Mouse (Mus musculus): Measurements from ENCODE around the gene Ak2. TPM values are rescaled to one million over a fixed set of nuclear protein-coding genes. Genes with fewer than 3 reads are reported as not detected.

Ak2 gene
- 138 and 148 TPM in 2 replicates for polyA plus RNA-seq (2014; fragmentation: Nextera tagmentation; extraction: Ambion mirVana)

DNA sequence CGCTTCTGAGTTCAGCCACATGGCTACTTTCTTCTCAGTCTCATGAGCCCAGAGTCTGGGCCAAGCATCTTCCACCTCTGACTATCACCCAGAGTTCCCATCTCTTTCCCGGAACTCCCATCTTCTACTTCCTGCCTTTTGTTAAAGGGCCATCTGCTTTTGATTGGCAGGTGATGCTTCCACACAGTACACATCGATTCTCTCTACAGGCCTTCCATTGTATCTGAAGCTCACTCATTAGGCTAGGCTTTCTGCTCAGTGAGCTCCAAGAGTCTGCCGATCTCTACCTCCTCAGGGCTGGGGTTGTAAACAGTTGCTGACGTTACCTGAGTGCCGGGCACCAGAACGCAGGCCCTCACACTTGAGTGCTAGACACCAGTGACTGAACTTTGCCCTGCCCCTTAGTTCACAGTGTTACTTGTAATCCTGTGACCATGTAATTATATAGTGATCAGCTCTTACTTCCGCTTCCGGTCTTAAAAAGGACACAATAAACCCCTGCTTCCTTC is at the start of gene Ak2:
Ak2 (plus strand) TSS at position 459 of the 509 bp plus-strand sequence.
- TF ChIP-seq CTCF (IDR thresholded peaks at IDR 0.05; ENCODE audit: low read depth), result no peak
- H3K27ac ChIP-seq (ENCODE audit: low read depth), result no peak within 1 kb of the TSS
- H3K9me3 ChIP-seq (ENCODE audit: low read depth, low read length), result no peaks in the 10 kb centered on the region
- no peak for ATAC-seq (ENCODE audit: insufficient read depth)
- no peak within 1 kb of the TSS for H3K9ac ChIP-seq
- peaks cover 11% of the 10 kb centered on the region for H3K4me1 ChIP-seq (ENCODE audit: insufficient read depth)
- peak within 1 kb of the TSS; percentile 90 for H3K4me2 ChIP-seq
- peaks cover 3% of the 10 kb centered on the region; the same call in 1 of the 2 replicates for H3K36me3 ChIP-seq (ENCODE audit: insufficient read depth)
- WGBS, result 92% methylated on average over 9 of the region's 9 CpGs
- DNase-seq, result no peak
- H3K4me3 ChIP-seq (ENCODE audit: low read depth, low read length), result peak within 1 kb of the TSS; percentile 82; the same call in 1 of the 2 replicates
- no peaks in the 10 kb centered on the region for H3K27me3 ChIP-seq (ENCODE audit: insufficient read depth, low read length)

DNA sequence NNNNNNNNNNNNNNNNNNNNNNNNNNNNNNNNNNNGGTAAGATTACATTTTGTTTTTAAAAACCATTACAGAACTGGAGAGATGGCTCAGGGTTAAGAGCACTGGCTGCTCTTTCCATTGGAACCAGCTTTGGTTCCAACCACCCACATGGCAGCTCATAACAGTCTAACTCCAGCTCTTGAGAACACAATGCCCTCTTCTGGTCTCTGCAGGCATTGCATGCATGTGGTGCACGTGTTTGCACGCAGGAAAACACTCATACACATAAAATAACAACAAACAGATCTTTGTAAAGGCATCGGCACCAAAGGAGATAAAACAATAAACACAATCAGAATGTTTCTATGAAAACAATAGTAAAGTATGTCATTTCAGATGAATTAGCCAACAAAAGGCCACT is 49.4 kb upstream of the Ak2 start:
- no peak for ATAC-seq (ENCODE audit: insufficient read depth)
- DNase-seq, result peak; percentile 23
- Histone ChIP-seq H3K4me2 (no peak overlapping the region), H3K9ac (no peak overlapping the region), H3K36me3 (ENCODE audit: insufficient read depth) (no peaks in the 10 kb centered on the region), H3K27ac (ENCODE audit: low read depth) (no peak overlapping the region), H3K27me3 (ENCODE audit: insufficient read depth, low read length) (no peaks in the 10 kb centered on the region), H3K9me3 (ENCODE audit: low read depth, low read length) (no peaks in the 10 kb centered on the region), H3K4me1 (ENCODE audit: insufficient read depth) (no peaks in the 10 kb centered on the region), H3K4me3 (ENCODE audit: low read depth, low read length) (no peak overlapping the region)
- peak; percentile 57 for TF ChIP-seq CTCF (IDR thresholded peaks at IDR 0.05; ENCODE audit: low read depth)
- 49% methylated on average over 3 of the region's 3 CpGs for WGBS

DNA sequence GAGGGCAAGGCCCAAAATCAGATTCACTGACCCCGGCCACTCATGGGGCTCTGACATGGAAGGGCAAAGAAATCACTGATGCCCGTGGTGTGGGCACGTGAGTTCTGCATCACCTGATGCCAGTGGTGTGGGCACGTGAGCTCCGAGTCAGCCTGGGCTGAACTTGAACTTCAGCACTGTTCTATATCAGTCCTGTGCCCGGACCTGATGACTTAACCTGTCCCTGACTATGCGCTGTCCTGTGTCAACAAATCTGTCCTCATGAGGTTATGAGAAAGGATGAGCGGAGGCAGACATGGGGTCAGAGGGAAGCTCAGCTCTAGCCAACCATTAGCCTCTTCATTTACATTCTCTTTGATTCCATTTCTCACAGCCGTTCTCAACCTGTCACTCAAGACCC is 45.0 kb upstream of the Ak2 start:
- ATAC-seq (ENCODE audit: insufficient read depth), result no peak

DNA sequence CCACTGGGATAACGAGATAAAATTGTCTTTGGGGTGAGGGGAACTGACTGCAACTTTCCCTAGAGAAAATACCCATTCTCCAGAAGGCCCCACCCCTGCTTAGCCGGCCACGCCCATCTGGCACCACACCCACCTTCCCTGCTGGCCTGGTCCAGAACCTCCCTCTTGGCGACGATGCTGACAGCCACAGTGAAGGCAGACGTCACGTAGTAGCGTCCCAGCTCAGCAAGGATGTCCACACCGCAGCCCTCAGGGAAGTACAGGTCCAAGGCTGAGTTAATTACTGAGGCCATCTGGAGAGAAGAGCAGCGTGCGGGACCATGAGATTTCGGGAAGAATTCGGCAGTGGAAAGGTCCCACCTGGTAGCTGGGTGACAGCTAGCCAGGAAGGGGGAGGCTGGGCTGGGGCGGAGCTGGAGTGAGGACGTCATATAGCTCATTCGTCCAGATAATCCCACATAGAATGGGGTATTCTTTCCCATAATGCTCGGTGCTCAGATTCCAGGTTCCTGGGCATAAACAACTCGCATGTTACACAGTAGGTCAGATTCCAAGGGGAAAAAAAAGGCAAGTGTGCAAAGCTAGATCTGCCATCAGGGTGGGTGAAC is 44.3 kb upstream of the Ak2 start:
- Histone ChIP-seq H3K4me3 (ENCODE audit: low read depth, low read length) (no peak overlapping the region), H3K9me3 (ENCODE audit: low read depth, low read length) (no peaks in the 10 kb centered on the region), H3K27me3 (ENCODE audit: insufficient read depth, low read length) (no peaks in the 10 kb centered on the region), H3K4me1 (ENCODE audit: insufficient read depth) (no peaks in the 10 kb centered on the region), H3K9ac (no peak overlapping the region), H3K27ac (ENCODE audit: low read depth) (no peak overlapping the region), H3K4me2 (0 out of 2 replicates have a peak overlapping the region, but pooled peaks have one; percentile 36), H3K36me3 (ENCODE audit: insufficient read depth) (no peaks in the 10 kb centered on the region)
- 15% methylated on average over 18 of the region's 18 CpGs for WGBS
- no peak for TF ChIP-seq CTCF (IDR thresholded peaks at IDR 0.05; ENCODE audit: low read depth)
- DNase-seq (peak; percentile 54), ATAC-seq (ENCODE audit: insufficient read depth) (peak; percentile 68; the same call in 1 of the 2 replicates)

More for the DNA sequence above, 45.0 kb upstream of the Ak2 start:
- no peak overlapping the region for H3K27ac ChIP-seq (ENCODE audit: low read depth)
- no peak for TF ChIP-seq CTCF (IDR thresholded peaks at IDR 0.05; ENCODE audit: low read depth)
- H3K36me3 ChIP-seq (ENCODE audit: insufficient read depth), result no peaks in the 10 kb centered on the region
- no peaks in the 10 kb centered on the region for H3K27me3 ChIP-seq (ENCODE audit: insufficient read depth, low read length)
- no peaks in the 10 kb centered on the region for H3K9me3 ChIP-seq (ENCODE audit: low read depth, low read length)
- 76% methylated on average over 9 of the region's 9 CpGs for WGBS
- no peak overlapping the region for H3K4me2 ChIP-seq
- H3K4me3 ChIP-seq (ENCODE audit: low read depth, low read length), result no peak overlapping the region
- H3K9ac ChIP-seq, result no peak overlapping the region
- DNase-seq, result no peak
- no peaks in the 10 kb centered on the region for H3K4me1 ChIP-seq (ENCODE audit: insufficient read depth)

DNA sequence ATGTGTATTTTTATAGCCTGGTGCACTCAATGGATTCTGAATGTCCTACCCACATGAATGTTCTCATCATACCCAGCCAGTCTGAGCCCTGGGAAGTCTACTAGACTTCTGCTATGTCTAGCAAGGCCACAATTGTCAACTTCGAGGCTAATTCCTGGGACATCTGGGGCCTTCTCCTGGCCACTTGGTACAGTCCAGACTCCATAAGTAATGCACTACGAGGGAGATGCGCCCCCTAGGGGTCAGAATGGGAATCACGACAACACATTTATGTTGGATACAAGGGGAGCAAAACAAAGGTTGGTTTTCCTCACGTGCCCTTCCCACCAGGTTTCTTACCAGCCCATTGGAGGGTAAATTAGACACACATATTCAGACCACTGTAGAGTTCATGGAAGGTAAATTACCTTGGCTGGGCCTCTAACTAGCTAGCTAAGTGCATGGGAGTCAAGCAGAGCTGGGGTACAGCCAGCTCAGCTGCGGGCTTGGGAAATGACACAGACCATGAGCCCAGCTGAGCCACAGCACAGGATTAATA is 43.6 kb upstream of the Ak2 start:
- no peaks in the 10 kb centered on the region for H3K9me3 ChIP-seq (ENCODE audit: low read depth, low read length)
- H3K27ac ChIP-seq (ENCODE audit: low read depth), result no peak overlapping the region
- H3K36me3 ChIP-seq (ENCODE audit: insufficient read depth), result no peaks in the 10 kb centered on the region
- H3K9ac ChIP-seq, result no peak overlapping the region
- 0 out of 2 replicates have a peak, but pooled peaks have one; percentile 10 for ATAC-seq (ENCODE audit: insufficient read depth)
- 29% methylated on average over 6 of the region's 6 CpGs for WGBS
- DNase-seq, result peak; percentile 80
- H3K4me1 ChIP-seq (ENCODE audit: insufficient read depth), result no peaks in the 10 kb centered on the region
- no peaks in the 10 kb centered on the region for H3K27me3 ChIP-seq (ENCODE audit: insufficient read depth, low read length)
- no peak overlapping the region for H3K4me3 ChIP-seq (ENCODE audit: low read depth, low read length)
- no peak overlapping the region for H3K4me2 ChIP-seq
- peak; percentile 80 for TF ChIP-seq CTCF (IDR thresholded peaks at IDR 0.05; ENCODE audit: low read depth)

DNA sequence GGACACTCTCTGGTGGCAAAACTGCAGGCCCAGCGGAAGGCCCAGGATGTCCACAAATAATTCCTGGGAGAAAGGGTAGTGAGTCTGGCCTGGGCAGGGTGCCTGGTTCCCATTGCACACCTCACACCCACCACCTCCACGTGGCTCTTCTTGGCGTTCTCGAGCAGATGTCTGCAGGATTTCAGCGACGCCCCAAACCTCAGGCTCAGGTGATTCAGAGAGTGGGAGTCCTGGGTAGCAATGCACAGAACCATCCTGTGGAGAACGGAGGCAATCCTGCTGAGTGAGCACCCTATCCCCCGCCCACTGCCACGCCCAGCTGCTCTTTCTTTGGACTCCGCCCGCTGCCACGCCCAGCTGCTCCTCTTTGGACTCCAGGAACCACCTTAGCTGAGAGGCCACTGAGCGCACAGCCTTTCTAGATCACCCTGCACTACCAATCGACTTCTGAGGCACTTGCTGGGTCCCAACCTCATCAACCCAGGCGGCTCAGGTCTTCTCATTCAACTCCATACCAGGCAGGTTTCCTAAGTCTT is 42.2 kb upstream of the Ak2 start:
- Histone ChIP-seq H3K4me2 (no peak overlapping the region), H3K36me3 (ENCODE audit: insufficient read depth) (no peaks in the 10 kb centered on the region), H3K27me3 (ENCODE audit: insufficient read depth, low read length) (no peaks in the 10 kb centered on the region), H3K27ac (ENCODE audit: low read depth) (no peak overlapping the region), H3K9ac (no peak overlapping the region), H3K4me1 (ENCODE audit: insufficient read depth) (no peaks in the 10 kb centered on the region), H3K9me3 (ENCODE audit: low read depth, low read length) (no peaks in the 10 kb centered on the region), H3K4me3 (ENCODE audit: low read depth, low read length) (no peak overlapping the region)
- DNase-seq, result peak; percentile 37
- no peak for TF ChIP-seq CTCF (IDR thresholded peaks at IDR 0.05; ENCODE audit: low read depth)
- 42% methylated on average over 15 of the region's 15 CpGs for WGBS
- ATAC-seq (ENCODE audit: insufficient read depth), result no peak

DNA sequence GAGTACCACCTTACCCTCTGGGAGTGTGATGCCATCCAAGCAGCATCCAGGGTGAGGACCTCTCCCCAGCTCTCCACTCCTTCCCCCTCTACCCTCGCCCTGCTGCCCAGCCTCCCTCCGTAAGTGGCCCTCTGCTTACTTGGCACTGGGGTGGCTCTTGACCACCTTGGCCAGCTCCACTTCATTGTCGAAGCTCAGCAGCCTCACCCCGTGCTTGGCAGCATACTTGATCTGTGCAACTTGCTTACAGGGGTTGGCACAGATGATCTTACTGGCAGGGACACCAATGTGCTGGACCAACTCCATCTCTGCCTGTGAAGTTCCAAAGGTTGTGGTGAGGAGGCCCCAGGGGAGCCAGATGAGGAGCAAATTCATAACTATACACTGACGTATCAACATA is 41.3 kb upstream of the Ak2 start:
- Histone ChIP-seq H3K36me3 (ENCODE audit: insufficient read depth) (no peaks in the 10 kb centered on the region), H3K9ac (no peak overlapping the region), H3K9me3 (ENCODE audit: low read depth, low read length) (no peaks in the 10 kb centered on the region), H3K27ac (ENCODE audit: low read depth) (no peak overlapping the region), H3K27me3 (ENCODE audit: insufficient read depth, low read length) (no peaks in the 10 kb centered on the region), H3K4me2 (no peak overlapping the region), H3K4me1 (ENCODE audit: insufficient read depth) (no peaks in the 10 kb centered on the region), H3K4me3 (ENCODE audit: low read depth, low read length) (no peak overlapping the region)
- 67% methylated on average over 5 of the region's 5 CpGs for WGBS
- no peak for DNase-seq
- no peak for ATAC-seq (ENCODE audit: insufficient read depth)
- TF ChIP-seq CTCF (IDR thresholded peaks at IDR 0.05; ENCODE audit: low read depth), result no peak
